Mouse (Mus musculus): Measurements from ENCODE around the gene Tas2r130.
"Not testable (repeated sequence)": the region's sequence is repeated elsewhere in the genome, so short reads cannot be mapped to it uniquely, and the experiment has no call there.

The Tas2r130 gene

DNA sequence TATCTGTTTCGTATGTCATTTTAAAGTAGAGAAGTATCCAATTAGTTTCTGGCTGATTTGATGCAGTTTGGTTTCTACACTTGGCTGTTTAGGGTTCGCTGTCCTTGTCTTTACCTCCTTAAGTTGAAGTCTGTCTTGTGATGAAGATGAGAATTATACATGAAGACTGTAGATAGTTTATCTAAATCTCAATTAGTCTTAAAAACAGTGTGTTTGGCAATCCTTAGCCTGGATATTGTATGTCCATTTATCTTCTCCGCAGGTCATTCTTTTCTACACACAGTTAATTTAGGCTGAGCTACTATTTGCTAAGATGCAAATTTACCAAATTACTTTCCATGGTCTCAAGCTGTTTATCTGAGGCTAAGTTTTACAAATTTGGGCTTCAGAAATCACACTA is at the start of gene Tas2r130:
TSS of gene Tas2r130 (minus strand) at position 101 of the 400 bp plus-strand sequence.
- no peak for DNase-seq (ENCODE audit: low spot score in 2 of 2)

DNA sequence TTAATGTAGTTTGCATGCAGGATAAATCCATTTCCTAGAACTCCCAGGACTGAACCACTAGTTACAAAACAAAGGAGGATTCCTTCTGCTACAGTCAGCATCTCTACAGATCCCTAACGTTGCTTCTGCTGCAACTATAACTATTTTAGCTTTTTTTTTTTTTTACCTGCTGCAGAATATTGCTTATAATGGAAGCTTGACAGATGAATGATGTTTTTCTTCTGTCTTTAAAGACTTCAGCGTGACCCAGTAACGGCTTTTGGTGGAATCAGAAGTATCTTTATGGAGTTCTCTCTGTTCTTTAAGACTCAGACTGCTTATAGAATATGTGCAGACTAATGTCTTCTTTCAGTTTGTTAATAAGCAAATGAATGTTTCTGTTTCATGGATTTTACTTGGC is 48.1 kb upstream of the Tas2r130 start, which contains the start of gene Tas2r106:
TSS of gene Tas2r106 (minus strand) at position 101 of the 400 bp plus-strand sequence.
- no peak for DNase-seq (ENCODE audit: low spot score in 2 of 2)

DNA sequence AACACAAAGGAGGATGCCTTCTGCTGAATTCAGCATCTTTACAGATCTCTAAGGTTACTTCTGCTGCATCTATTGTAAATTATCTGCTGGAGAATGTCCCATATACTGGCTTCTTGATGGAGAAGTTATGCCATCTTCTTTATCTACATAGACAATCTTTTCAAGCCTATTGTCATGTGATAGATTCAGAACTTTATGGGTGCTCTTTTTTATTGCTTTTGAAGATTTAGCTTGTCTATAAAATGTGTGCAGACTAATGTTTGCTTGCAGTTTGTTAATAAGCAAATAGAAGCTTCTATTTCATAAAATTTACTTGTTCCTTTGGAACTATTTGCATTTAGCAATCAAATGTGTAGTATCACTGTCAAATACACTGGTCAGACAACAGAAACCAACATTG is 29.3 kb upstream of the Tas2r130 start, which contains the start of gene Tas2r107:
TSS of gene Tas2r107 (minus strand) at position 101 of the 400 bp plus-strand sequence.
- no peak for DNase-seq (ENCODE audit: low spot score in 2 of 2)

DNA sequence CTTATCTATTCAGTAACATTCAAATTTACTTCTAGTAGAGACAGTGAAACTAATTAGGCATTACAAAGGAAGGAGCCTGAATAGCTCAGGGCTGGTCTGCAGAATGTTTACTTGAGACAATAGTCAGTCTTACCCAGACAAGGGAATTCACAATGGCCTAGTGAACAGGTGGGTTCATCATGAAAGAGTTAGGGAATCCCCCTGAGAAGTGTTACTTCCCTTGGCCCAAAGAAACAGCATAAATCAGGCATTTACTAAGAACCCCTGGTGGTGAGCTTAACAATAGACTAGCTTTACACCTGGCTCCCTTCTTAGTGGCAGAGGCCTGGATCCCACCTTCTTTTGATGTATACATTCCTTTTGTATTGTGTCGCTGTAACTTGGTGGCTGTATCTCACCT is 20.8 kb downstream of the Tas2r130 start:
- not testable (repeated sequence) for DNase-seq (ENCODE audit: low spot score in 2 of 2)

DNA sequence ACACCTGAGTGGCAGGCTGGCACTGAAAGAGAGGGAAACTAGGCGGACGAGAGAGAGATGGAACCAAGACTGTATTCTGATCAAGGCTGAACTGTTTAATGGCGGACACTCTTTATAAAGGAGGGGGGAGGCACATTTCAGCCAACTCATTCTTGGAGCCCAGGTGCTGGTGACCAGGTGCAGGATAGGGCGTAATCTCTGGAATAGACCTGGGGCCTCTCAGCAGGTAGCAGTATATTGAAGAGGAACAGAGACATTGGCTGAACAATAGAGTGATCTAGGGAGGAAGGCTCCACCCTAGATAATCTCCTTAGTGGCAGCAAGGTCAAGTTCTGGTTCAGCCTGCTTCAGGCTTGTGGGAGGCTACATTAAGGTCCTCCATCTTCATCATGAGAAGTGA is 25.9 kb downstream of the Tas2r130 start:
- DNase-seq (ENCODE audit: low spot score in 2 of 2) = no peak

All from heart, adult 9 months (tissue).